Mouse (Mus musculus) C2C12 (cell line): ENCODE results near the gene Krt88. TPM values are rescaled to one million over a fixed set of nuclear protein-coding genes. Genes with fewer than 3 reads are reported as not detected.

Source experiments
- H3K27me3 ChIP-seq: one replicate; pipeline ENCODE4 v1.6.1; 2011; ENCODE audit not compliant: control insufficient read depth, insufficient read depth, insufficient read length
- H3K36me3 ChIP-seq: one replicate; pipeline ENCODE4 v1.6.1; 2011; ENCODE audit not compliant: control insufficient read depth, insufficient read depth
- H3K4me3 ChIP-seq: one replicate; pipeline ENCODE4 v1.5.1; 2011; ENCODE audit warnings: mild to moderate bottlenecking, control low read depth; ENCODE audit not compliant: poor library complexity, insufficient read depth, severe bottlenecking
- H3K79me2 ChIP-seq: one replicate; pipeline ENCODE4 v1.6.1; 2011; ENCODE audit not compliant: control insufficient read depth, insufficient read depth
- H3K79me3 ChIP-seq: one replicate; pipeline ENCODE4 v1.6.1; 2011; ENCODE audit warnings: low read depth, control low read depth
- H3ac ChIP-seq: one replicate; pipeline ENCODE3; 2011; ENCODE audit warnings: low read depth; ENCODE audit not compliant: control insufficient read depth, insufficient read length
- CEBPB ChIP-seq: IDR thresholded peaks from one replicate; pipeline ENCODE4 v1.6.1; 2011; ENCODE audit warnings: low read depth, mild to moderate bottlenecking, control low read depth, moderate library complexity
- CTCF ChIP-seq: IDR thresholded peaks from one replicate; pipeline ENCODE4 v1.5.1; 2011; ENCODE audit not compliant: control insufficient read depth, insufficient read depth, insufficient read length
- FOSL1 ChIP-seq: IDR thresholded peaks from one replicate; pipeline ENCODE4 v1.8.0; 2011; ENCODE audit warnings: mild to moderate bottlenecking, low read length; ENCODE audit not compliant: poor library complexity, insufficient read depth, severe bottlenecking
- MAX ChIP-seq: IDR thresholded peaks from one replicate; pipeline ENCODE4 v1.6.1; 2011; ENCODE audit warnings: mild to moderate bottlenecking, control low read depth
- MYOD1 ChIP-seq: IDR thresholded peaks from one replicate; pipeline ENCODE4 v1.6.1; 2011; ENCODE audit warnings: low read depth; ENCODE audit not compliant: control insufficient read depth, insufficient read length
- MYOG ChIP-seq: IDR thresholded peaks from one replicate; pipeline ENCODE4 v1.6.1; 2011; ENCODE audit not compliant: control insufficient read depth, insufficient read length; ENCODE audit errors: extremely low read depth
- USF1 ChIP-seq: IDR thresholded peaks from one replicate; pipeline ENCODE4 v1.6.1; 2011; ENCODE audit warnings: low read depth, mild to moderate bottlenecking, control low read depth, moderate library complexity
- polyA plus RNA-seq: library from polyadenylated mRNA; unstranded; fragments of >200 nt; fragmentation: generic; extraction: Trizol; gene quantifications from one replicate; pipeline ENCODE4 v1.2.1, GENCODE M21; 2012; ENCODE audit warnings: missing spikeins

Gene Krt88
- polyA plus RNA-seq, 1 experiment = not detected

DNA sequence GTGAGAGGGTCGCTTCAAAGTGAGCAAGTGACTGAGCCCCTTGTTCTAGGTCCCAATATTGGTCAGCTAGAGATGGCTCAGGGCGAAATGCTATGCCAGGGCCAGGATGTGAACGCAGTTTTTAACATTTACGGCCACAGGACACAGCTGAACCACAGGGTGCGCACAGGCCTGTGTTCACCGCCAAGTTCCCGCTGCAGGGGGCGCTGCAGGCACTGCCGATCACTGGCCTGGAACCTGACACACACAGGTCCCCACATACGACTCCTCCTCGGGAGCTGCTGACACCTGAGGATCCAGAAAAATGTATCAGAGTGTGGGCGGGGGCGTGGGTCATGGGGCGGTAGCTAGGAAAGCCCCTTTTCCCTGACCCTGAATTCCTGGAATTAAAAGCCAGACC, 11.7 kb downstream of the Krt88 start:
- H3K36me3 ChIP-seq = no peaks in the 10 kb centered on the region
- no peak overlapping the region for H3ac ChIP-seq
- H3K27me3 ChIP-seq = peaks cover 23% of the 10 kb centered on the region
- H3K79me2 ChIP-seq = no peaks in the 10 kb centered on the region
- H3K79me3 ChIP-seq = no peaks in the 10 kb centered on the region
- no peak overlapping the region for H3K4me3 ChIP-seq
- TF ChIP-seq CTCF (no peak), FOSL1 (no peak), MYOG (no peak), MAX (no peak), CEBPB (no peak), MYOD1 (no peak), USF1 (no peak)

DNA sequence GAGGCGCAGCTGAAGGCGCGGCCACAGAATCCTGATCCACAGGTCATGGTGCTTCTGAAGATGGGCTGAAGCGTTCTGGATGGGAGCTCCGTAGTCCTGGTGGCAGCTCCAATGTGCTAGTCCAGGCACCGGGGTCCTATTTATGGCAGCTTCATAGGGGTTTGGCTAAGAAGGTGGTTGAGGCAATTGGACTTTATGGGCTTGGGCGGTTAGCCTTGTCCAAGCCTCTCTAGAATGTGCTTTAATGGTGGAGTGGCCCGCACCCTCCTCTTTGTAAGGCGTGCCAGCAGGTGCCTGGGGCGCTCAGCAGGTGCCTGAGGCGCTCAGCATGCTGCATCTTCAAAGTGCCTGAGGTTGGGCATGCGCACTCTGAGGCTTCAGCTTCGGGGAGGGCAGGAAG, 16.1 kb downstream of the Krt88 start, which contains the start of gene Krt81:
Gene Krt81 (minus strand): TSS at position 101 of the 400 bp plus-strand sequence.
- no peaks in the 10 kb centered on the region for H3K36me3 ChIP-seq
- no peak within 1 kb of the TSS for H3ac ChIP-seq
- TF ChIP-seq MAX = no peak
- no peak for TF ChIP-seq CTCF
- TF ChIP-seq MYOG = no peak
- TF ChIP-seq MYOD1 = no peak
- TF ChIP-seq FOSL1 = no peak
- no peak for TF ChIP-seq USF1
- no peak for TF ChIP-seq CEBPB
- no peaks in the 10 kb centered on the region for H3K79me2 ChIP-seq
- no peaks in the 10 kb centered on the region for H3K79me3 ChIP-seq
- peaks cover 36% of the 10 kb centered on the region for H3K27me3 ChIP-seq
- no peak within 1 kb of the TSS for H3K4me3 ChIP-seq

DNA sequence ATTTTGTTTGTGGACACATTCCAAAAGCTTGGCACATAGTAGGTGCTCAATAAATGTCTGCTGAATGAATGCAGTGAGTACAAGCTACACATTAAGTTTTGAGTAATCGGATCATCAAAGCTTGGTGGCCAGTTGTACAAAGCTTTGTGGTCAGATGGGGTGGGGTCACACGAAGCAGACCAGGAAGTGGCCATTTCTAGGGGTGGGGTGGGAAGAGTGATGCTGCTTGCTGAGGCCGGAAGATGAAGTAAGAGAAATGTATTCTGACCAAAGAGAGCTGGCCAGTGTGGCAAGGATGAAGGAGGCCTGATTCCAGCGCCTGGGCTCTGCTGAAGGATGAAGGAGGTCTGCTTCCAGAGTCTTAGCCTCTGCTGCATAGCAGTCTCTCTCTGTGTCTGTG, 21.5 kb downstream of the Krt88 start:
- Histone ChIP-seq H3K27me3 (peaks cover 15% of the 10 kb centered on the region), H3K79me3 (no peaks in the 10 kb centered on the region), H3K36me3 (no peaks in the 10 kb centered on the region), H3K4me3 (no peak overlapping the region), H3ac (no peak overlapping the region), H3K79me2 (no peaks in the 10 kb centered on the region)
- TF ChIP-seq CEBPB = no peak
- TF ChIP-seq MYOD1 = no peak
- TF ChIP-seq USF1 = no peak
- TF ChIP-seq MAX = no peak

DNA sequence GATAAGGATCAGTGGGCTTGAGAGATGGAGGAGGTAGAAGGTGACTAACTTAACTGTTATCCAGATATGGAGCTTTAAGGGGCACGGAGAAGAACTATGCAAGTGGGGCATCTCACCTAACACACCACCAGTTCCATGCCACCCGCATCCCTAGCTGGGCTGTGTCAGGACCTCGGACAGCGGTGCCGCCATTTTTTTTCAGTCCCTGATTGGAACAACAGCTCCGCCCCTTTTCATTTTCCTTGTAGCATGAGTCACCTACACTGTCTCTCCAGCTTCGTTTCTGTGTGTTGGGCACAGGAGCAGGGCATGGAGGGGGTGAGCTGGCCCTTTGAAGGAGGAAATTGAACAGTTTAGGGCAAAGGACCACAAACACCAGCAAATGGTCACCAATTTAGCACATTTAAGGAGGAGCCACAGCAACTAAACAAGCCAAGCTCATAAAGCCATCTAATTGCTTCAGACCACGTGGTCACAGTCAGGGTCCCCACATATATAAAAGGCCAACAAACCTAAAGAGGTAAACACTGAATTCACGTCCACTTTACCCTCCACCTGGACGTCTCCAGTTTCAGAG, 25.5 kb downstream of the Krt88 start, which contains the start of gene Krt86:
Gene Krt86 (plus strand): TSS at position 527 of the 577 bp plus-strand sequence.
- Histone ChIP-seq H3K79me2 (no peaks in the 10 kb centered on the region), H3ac (no peak within 1 kb of the TSS), H3K36me3 (no peaks in the 10 kb centered on the region), H3K79me3 (no peaks in the 10 kb centered on the region), H3K4me3 (no peak within 1 kb of the TSS), H3K27me3 (peaks cover 27% of the 10 kb centered on the region)
- TF ChIP-seq CEBPB (no peak), MYOG (no peak), CTCF (no peak), USF1 (no peak), MYOD1 (no peak), FOSL1 (peak; percentile 54), MAX (peak; percentile 47)

DNA sequence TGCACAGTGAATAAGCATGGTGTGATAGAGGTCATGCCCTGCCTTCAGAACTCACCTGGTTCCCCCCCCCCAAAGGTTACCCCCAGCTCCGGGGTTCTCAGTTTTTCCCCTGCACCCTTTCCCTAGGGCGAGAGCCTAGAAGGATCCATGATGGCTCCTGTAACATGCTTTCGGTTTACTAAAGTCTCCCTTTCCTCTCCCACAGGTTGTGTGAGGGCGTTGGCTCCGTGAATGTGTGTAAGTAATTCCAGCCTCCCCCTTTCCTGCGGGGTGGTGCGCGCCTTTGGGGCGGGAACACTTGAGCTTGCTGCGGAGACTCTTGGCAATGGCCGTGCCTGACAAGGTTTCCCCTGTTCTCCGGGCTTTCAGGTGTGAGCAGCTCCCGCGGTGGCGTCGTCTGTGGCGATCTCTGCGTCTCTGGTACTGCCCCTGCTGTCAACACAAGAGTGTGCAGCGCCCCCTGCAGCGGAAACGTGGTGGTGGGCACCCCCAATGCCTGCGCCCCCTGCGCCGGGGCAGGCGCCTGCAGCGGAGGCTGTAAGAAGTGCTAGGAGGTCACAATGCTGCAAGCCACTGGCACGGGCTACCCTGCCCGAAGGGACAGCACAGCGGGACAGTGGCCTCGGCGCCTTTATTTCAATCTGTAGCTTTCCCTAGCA, 31.6 kb downstream of the Krt88 start:
- Histone ChIP-seq H3ac (no peak overlapping the region), H3K36me3 (no peaks in the 10 kb centered on the region), H3K79me3 (no peaks in the 10 kb centered on the region), H3K27me3 (peaks cover 76% of the 10 kb centered on the region), H3K79me2 (no peaks in the 10 kb centered on the region), H3K4me3 (no peak overlapping the region)
- no peak for TF ChIP-seq MYOG
- no peak for TF ChIP-seq CEBPB
- no peak for TF ChIP-seq FOSL1
- no peak for TF ChIP-seq MAX
- TF ChIP-seq MYOD1 = no peak
- TF ChIP-seq USF1 = no peak
- TF ChIP-seq CTCF = no peak

DNA sequence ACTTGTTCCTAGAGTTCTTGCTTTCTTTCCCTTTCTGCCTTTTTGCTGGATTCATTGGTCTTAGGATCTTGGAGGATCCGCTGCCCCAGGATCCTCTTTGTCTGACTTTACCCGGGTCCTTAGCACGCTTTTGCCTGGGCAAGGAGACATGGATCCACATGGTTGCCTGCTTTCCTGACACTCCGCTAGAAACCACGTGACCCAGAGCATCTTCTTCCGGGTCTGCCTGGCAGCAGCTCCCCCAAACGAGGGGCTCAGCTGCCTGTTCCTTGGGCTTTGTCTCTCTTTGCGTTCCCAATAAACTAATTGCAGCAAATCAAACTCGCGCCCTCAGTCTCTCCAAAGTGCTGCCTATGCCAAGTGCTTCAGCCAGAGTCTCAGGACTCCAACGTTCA, 32.1 kb downstream of the Krt88 start:
- H3K79me3 ChIP-seq = no peaks in the 10 kb centered on the region
- H3K4me3 ChIP-seq = no peak overlapping the region
- H3K79me2 ChIP-seq = no peaks in the 10 kb centered on the region
- no peak overlapping the region for H3ac ChIP-seq
- H3K36me3 ChIP-seq = no peaks in the 10 kb centered on the region
- H3K27me3 ChIP-seq = peaks cover 80% of the 10 kb centered on the region
- TF ChIP-seq USF1 = no peak
- TF ChIP-seq MYOG = no peak
- TF ChIP-seq FOSL1 = no peak
- no peak for TF ChIP-seq CTCF
- TF ChIP-seq MYOD1 = no peak
- no peak for TF ChIP-seq CEBPB
- TF ChIP-seq MAX = no peak
